Mouse (Mus musculus): ENCODE measurements around the gene Asb5.

DNA sequence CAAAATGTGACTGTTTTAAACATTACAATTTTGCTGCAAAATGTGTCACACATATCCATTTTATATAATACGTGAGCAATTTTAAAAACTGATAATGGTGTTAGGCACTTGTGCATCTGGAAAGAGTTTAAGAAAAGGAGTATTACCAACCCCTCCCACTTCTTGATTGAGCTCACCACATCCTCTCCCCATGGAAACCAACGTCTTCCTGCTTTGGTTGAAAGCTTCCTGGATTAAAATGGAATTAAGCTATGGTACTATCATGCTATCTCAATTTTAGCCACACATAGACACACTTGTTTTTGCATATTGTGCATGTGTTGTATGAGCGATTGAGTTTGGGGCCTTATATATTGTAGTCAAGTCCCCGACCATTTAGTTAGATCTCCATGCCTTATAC, 74.1 kb downstream of the Asb5 start:
- TF ChIP-seq POLR2A (IDR thresholded peaks at IDR 0.05; ENCODE audit: extremely low read depth, insufficient read depth, low read length) (no peak), CTCF (IDR thresholded peaks at IDR 0.05; ENCODE audit: low read depth, low read length) (no peak)

Data from liver, adult 2 months (tissue).